Mouse (Mus musculus) retina, postnatal 7 days (tissue): Measurements from ENCODE around the gene Git1.

Experiments used
- DNase-seq: peaks from one replicate; pipeline ENCODE4 v3.0.0-alpha.2; 2012; ENCODE audit warnings: low read depth, low spot score

Gene Git1

DNA sequence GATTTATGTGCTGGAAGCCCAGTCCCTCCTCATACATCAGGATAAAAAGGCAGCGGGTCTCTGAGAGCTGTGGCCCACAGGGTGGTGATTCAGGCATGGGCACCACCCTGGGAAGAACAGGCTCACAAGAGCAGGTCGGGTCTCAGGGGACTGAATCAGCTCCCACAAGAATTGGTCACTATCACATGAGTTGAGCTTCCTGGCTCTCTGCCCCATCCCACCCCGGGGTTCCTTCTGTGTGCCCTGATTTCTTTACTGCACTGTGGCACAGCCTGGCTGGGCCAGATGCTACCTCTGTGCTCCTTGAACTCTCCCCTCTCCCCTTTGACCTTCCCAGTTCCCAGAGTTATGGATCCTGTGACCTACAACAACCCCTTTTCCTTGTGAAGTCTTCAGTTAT lies 10.3 kb upstream of the Git1 start:
- DNase-seq: no peak

DNA sequence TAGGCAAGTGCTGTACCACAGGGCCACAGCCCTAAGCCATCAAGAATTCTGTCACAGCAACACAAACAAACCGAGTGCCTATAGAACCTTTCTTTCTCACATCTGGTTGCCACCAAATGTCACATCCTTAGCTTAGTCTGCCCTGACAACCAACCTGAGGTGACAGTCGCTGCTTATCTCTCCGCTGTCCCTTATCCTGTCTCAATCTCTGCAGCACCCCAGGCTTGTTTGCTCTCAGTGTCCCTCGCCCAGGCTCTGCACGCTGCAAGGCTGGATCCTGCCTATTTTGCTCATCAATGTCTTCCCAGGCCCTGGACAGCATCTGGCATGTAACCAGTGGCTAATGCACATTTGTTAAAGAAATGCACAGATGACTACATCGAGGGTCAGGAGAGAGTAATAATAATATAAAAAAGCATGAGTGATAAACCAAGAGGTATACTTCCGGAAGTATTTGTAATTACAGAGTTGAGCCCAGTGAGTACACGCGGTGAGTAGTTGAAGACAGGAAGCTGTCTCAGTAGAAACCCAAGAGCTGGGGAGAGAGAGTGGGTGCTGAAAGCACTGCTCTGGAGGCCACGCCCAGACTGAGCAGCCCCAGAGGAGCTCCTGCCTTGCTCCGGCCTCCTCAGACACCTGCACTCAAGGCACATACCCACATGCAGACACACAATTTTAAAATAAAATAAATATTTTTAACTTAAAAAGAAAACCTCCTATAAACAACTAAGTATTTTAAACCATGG lies 9.7 kb upstream of the Git1 start:
- DNase-seq: no peak

- no peak for DNase-seq
Measured at GRCm38 (mm10) chr11:77485229-77485628, 8.1 kb upstream of the Git1 start.

- no peak for DNase-seq
Measured at GRCm38 (mm10) chr11:77486798-77487197, 6.6 kb upstream of the Git1 start.

DNA sequence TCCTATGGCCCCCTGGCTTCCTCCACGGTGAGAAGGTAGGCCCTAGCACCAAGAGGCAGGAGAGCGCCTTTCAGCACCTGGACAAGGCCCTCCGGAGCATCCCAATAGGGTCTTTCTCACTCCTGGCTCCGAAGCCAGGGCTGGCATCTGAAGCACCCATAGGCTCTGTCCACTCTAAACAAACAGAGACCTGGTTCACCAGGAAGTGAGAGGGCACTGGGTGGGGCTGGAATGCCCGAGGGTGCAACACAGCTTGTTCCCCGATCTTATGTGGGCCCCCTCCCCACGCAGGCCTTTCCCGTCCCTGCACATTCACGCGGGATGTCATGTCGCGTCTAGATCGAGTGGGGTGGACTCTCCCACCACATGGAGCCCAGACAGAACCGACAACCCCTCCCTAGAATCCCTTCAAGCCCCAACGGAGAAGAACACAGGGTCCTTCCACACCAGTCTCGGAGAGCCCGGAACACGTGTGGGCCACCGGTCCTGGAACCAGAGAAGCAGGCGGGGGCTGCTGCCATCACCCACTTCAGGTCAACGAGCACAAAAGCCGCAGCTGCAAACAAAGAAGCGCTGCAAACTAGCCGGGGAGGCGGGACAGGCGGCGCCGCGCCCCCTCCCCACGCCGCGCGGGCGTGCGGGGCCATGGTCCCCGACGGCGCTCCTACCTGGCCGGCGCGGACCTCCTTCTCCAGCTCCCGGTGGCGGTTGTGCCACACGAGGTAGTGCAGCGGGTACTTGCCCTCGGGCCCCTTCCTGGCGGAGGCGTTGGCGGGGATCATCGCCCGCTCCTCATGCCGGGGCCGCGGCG lies 4.4 kb upstream of the Git1 start:
- DNase-seq: no peak

- DNase-seq: peak; percentile 67
Measured at GRCm38 (mm10) chr11:77489591-77490235, 3.6 kb upstream of the Git1 start, which contains the start of gene Ankrd13b. TSS of gene Ankrd13b (minus strand) at chr11:77489678.

GRCm38 (mm10) chr11:77490451-77490850 lies 2.9 kb upstream of the Git1 start:
- no peak for DNase-seq

DNA sequence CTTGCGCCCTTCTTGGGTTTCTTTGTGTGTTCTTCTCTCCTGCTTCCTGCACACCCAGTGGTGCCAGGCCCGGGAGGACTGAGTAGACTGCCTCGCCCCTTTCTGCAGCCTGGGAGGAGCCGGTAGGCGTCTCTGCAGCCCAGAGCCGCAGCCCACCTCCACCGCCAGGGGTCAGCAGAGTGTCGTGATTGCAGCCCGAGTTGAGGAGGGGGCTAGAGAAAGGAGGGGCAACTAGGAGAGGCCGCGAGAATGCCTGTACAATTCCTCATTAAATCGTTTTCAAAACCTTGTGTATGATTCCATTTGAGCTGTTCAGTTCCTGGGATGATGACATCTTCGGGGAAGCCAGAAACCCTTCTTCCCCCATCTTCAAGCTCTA lies 2.2 kb upstream of the Git1 start:
- DNase-seq: peak; percentile 86

DNA sequence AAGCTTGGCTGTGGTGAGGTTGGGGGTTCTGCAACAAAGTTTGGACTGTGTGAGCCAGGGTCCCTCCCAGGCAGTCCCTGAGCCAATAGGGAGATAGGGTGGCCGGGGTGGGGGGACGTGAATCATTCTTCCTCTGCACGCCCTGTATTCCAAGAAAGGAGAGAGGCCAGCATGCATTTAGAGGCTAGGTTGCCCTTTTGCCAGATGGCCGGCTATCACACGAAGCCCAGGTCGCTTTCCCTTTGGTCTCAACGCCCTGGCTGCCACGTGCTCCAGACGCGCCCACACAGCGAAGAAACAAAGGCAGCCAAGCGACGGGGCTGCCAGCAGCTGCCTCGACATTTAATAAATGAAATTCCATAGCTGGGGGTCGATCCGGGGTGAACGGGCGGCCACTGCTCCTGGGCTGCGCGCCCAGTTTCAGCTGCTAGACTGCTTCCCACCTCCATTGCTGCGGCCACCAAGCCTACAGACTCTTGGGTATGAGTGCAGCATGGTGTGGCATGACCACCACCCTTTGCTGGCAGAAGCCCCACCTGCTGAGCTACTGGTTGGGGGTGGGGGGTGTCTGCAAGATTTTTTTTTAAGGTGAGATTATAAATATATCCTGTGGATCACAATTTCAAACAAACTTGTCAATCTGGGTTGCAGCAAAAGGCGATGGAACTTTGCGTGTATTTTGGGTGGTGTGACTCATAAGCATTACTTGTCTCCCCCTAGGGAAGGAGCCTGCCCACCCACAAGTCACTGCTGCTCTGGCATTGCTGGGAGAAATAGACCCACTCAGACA lies 1.7 kb upstream of the Git1 start:
- DNase-seq: no peak

DNA sequence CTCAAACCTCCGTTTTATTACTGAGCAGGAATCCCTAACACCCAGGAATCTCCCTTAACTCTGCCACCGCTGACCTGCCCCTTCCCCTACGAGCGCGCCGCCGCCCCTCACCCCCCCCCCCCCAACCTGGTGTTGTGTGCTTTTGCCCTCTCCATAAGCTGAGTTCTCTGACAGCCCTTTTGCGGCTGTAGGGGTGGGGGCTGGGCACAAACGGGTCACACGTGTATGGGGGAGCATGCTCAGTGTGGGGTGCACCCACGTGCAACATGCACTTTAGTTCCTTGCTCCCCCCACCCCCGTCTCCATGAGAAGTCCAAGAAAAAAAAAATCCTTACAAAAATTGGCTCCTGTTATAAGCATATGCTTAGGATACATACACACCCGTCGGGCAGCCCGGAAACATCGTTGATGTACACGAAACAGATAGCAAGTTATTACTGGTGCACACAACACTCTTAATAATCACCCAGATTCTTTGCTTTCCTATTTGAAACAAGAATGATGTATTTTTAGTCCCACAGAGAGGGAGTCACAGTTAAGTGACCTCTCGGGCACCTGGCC lies 971 bp upstream of the Git1 start:
- DNase-seq: no peak

DNA sequence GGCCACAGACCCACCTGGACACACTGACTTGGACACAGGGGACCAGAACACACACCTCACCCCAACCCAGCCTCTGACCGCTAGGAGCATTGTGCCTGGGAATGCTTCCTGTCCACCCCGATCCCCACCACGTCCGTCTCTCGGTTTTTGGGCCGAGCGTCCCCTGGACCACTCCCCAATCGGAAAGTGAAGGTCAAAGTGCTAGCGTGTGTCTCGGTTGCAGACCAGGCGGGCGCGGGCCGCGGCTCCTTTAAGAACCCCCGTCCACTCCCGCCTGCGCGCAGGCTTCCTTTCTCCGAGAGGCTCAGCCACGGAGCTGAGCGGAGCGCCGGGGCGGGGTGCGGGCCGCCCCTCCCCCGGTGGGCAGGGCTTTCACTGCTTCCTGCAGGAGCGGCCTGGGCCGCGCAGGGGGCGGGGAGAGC lies 440 bp upstream of the Git1 start:
- peak; percentile 88 for DNase-seq

DNA sequence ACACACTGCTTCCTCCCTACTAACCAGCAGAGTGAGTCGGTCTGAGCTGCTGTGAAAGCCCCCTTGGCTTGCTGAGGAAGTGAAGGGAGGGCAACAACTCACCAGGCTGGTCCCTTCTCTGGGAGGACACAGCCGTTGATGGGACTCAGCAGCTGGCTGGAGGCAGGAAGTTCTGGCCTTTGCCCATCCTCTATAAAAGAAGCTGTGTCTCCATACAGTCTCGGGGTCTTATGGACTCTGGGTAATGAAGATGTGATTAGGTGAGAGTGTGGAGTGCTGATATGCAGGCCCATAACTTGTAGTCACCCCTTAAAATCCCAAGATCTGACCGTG lies 948 bp downstream of the Git1 start:
- no peak for DNase-seq

- DNase-seq: no peak
Measured at GRCm38 (mm10) chr11:77494782-77495181, 1.4 kb downstream of the Git1 start.

DNA sequence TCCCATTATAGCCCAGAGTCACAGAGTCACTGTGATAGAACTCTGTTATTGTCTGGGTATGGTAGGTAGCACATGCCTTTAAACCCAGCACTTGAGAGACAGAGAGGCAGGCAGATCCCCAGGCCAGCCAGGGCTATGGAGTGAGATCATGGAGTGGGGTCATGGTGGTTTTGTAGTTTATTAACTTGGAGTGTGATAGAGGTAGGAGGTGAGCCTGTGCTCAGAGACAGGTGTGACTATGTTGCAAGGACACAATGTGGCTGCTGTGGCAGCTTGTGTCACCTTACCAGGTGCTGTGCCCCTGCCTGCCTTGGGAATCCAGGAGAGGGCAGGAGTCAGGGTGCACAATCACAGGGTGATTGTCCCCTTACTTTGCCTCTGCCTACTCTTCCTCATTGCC lies 2.1 kb downstream of the Git1 start:
- no peak for DNase-seq

GRCm38 (mm10) chr11:77497341-77497756 lies 4.0 kb downstream of the Git1 start:
- DNase-seq: no peak

GRCm38 (mm10) chr11:77497851-77498250 lies 4.5 kb downstream of the Git1 start:
- no peak for DNase-seq

DNA sequence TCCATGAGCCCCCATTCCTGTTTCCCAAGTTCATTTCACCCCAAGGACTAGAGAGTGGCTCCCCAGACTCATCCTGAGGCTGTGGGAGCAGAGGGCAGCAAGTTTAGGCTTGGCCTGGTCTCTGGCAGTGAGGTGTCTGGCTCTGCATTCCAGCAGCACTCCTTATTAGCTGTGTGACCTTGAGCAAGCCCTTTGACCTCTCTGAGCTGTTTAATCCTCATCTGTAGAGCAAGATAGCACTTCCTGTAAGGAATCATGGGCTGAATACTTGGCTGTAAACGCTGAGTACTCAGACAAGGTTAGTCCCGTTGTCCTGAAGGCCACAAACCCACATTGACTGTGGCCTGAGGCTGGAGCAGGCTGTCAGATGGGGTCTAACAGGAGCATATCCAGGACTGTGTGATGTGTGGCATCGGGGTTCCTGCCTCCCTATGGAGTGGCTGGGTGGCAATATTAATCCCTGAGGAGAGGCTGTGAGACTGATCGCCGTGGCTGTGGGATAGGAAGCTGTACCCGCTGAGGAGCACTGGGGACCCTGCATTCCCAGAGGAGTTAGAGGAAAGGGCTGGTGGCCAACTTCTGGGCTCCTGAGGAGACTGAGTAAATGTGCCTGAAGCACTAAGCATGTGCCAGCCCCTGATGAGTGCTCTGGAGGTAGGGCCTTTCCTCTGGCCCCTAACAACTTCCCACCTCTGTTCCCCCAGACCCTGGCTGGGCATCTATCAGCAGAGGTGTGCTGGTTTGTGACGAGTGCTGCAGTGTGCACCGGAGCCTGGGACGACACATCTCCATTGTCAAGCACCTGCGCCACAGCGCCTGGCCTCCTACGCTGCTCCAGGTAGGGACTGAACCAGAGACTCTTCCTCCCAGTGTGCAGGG lies 5.1 kb downstream of the Git1 start:
- no peak for DNase-seq

GRCm38 (mm10) chr11:77499354-77499753 lies 6.0 kb downstream of the Git1 start:
- DNase-seq: no peak

GRCm38 (mm10) chr11:77500361-77501325 lies 7.3 kb downstream of the Git1 start:
- DNase-seq: no peak
